Mouse (Mus musculus): ENCODE results near the gene Edn2. TPM values are rescaled to one million over a fixed set of nuclear protein-coding genes. Genes with fewer than 3 reads are reported as not detected.

The Edn2 gene
- polyA plus RNA-seq, 2 experiments: 0.06 TPM

DNA sequence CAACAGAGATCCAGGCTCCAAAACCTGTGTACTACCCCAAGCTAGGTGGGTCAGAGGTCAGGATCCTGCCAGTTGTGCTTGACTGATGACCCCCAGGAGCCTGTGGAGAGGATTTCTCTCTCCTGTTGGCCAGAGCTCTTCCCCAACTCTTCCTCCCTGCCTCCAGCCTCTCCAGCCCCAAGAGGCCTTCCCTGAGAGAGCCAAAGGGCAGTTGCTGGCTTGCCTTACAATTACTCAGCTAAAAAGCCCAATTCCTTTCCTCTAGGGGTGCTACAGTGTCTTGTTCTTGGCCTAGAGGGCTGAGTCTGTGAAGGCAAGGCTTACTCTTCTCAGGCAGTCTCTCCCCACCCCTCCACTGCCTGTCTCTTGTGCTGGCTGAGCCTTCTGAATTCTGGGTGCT, 34.0 kb downstream of the Edn2 start:
- H3K4me3 ChIP-seq (ENCODE audit: insufficient read depth in 1 of 2, low read depth in 2 of 2, low read length in 2 of 2): no peak overlapping the region
- H3K4me1 ChIP-seq (replicated peaks; ENCODE audit: control insufficient read depth in 2 of 2, insufficient read depth in 2 of 2, low read length in 1 of 2): no peaks in the 10 kb centered on the region
- DNase-seq (ENCODE audit: low read depth in 3 of 3, low spot score in 3 of 3) (no peak), ATAC-seq (ENCODE audit: insufficient read depth) (no peak)
- no peaks in the 10 kb centered on the region for H3K27me3 ChIP-seq (ENCODE audit: control insufficient read depth, insufficient read depth, low read length)
- no peak overlapping the region for H3K27ac ChIP-seq
- no peaks in the 10 kb centered on the region for H3K9me3 ChIP-seq (ENCODE audit: control insufficient read depth, low read length)
- TF ChIP-seq CTCF (IDR thresholded peaks at IDR 0.05; ENCODE audit: low read depth) (no peak), EP300 (IDR thresholded peaks at IDR 0.05; ENCODE audit: low read depth) (no peak)
- no peak overlapping the region for H3K9ac ChIP-seq (replicated peaks)
- no peak overlapping the region for H3K4me2 ChIP-seq (ENCODE audit: low read depth)
- no peaks in the 10 kb centered on the region for H3K36me3 ChIP-seq (replicated peaks; ENCODE audit: control insufficient read depth, insufficient read depth, low read depth)

DNA sequence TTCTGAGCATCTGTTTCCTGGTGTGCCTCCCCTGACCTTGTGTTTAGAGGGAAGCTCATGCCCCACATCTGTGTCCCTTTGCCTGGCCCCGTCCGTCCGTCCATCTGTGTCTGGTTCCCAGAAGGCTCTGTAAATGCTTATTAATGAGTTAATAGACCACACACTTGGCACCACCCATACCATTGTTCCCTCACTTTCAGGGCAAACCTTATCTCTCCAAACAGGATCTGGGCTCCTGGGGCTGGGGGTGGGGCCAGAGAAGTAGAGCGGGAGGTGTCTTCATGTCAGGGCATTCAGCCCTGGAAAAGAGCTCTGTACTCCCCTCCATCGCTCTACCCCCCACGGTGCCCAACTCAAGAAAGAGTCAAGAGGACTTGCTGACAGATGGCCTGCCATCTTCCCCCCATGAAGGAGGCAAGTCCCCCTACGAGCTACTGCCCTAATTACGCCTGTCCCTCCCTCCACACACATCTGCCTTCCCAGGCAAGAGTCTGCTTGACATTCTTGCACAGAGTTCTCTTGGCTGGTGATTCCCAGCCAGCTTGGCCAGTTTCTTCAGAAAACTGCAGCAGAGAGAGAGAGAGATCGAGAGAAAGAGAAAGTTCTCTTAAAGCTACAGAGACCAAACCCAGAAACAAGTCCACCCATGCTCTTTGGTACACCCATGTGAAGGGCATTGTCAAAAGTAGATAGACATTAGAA, 38.3 kb downstream of the Edn2 start:
- no peak for ATAC-seq (ENCODE audit: insufficient read depth)
- Histone ChIP-seq H3K27ac (no peak overlapping the region), H3K9ac (replicated peaks) (no peak overlapping the region), H3K4me2 (ENCODE audit: low read depth) (no peak overlapping the region), H3K27me3 (ENCODE audit: control insufficient read depth, insufficient read depth, low read length) (no peaks in the 10 kb centered on the region), H3K4me1 (replicated peaks; ENCODE audit: control insufficient read depth in 2 of 2, insufficient read depth in 2 of 2, low read length in 1 of 2) (no peaks in the 10 kb centered on the region), H3K36me3 (replicated peaks; ENCODE audit: control insufficient read depth, insufficient read depth, low read depth) (no peaks in the 10 kb centered on the region), H3K9me3 (ENCODE audit: control insufficient read depth, low read length) (no peaks in the 10 kb centered on the region), H3K4me3 (ENCODE audit: insufficient read depth in 1 of 2, low read depth in 2 of 2, low read length in 2 of 2) (no peak overlapping the region)
- DNase-seq (ENCODE audit: low read depth in 3 of 3, low spot score in 3 of 3): no peak
- TF ChIP-seq EP300 (IDR thresholded peaks at IDR 0.05; ENCODE audit: low read depth): no peak
- no peak for TF ChIP-seq CTCF (IDR thresholded peaks at IDR 0.05; ENCODE audit: low read depth)
- WGBS (ENCODE audit: insufficient replicate concordance): 35% methylated on average over 9 of the region's 9 CpGs

DNA sequence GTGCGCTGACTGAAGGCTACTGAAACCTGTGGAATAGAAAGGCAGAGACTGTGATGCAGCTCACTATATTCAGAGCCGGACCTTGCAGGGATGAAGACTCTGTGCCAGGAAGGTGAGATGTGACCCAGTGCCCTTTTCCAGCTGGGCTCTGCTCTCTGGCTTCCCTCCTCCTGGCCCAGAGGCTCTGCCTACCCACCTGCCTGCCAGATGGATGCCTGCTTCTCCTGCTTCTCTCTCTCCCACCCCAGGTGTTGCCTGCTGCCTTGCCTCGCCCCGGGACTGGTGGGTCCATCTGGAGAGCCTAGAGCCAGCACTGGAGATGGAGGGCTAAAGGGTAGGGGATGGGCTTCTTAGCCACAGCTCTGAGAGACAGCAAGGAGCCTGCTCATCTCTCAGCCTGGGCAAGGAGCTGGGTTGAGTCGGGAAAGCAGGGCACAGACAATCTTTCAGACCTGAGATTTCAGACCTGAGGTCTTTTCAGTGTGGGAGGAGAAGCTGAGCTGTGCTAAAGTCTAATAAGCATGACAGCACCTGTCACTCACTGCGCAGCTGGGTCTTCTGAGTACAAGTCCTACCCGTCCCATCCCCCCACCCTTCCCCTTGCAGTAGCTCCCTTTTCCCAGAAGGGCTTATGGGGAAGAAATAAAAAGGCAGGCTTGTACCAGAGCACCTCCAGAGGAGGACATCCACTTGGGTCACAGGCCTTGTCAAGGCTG, 39.7 kb downstream of the Edn2 start:
- Histone ChIP-seq H3K4me1 (replicated peaks; ENCODE audit: control insufficient read depth in 2 of 2, insufficient read depth in 2 of 2, low read length in 1 of 2) (no peaks in the 10 kb centered on the region), H3K36me3 (replicated peaks; ENCODE audit: control insufficient read depth, insufficient read depth, low read depth) (no peaks in the 10 kb centered on the region), H3K9ac (replicated peaks) (no peak overlapping the region), H3K27ac (no peak overlapping the region), H3K4me3 (ENCODE audit: insufficient read depth in 1 of 2, low read depth in 2 of 2, low read length in 2 of 2) (no peak overlapping the region), H3K9me3 (ENCODE audit: control insufficient read depth, low read length) (no peaks in the 10 kb centered on the region), H3K27me3 (ENCODE audit: control insufficient read depth, insufficient read depth, low read length) (no peaks in the 10 kb centered on the region), H3K4me2 (ENCODE audit: low read depth) (no peak overlapping the region)
- TF ChIP-seq CTCF (IDR thresholded peaks at IDR 0.05; ENCODE audit: low read depth) (no peak), EP300 (IDR thresholded peaks at IDR 0.05; ENCODE audit: low read depth) (no peak)
- 58% methylated on average over 7 of the region's 7 CpGs for WGBS (ENCODE audit: insufficient replicate concordance)
- no peak for ATAC-seq (ENCODE audit: insufficient read depth)
- DNase-seq (ENCODE audit: low read depth in 3 of 3, low spot score in 3 of 3): no peak

DNA sequence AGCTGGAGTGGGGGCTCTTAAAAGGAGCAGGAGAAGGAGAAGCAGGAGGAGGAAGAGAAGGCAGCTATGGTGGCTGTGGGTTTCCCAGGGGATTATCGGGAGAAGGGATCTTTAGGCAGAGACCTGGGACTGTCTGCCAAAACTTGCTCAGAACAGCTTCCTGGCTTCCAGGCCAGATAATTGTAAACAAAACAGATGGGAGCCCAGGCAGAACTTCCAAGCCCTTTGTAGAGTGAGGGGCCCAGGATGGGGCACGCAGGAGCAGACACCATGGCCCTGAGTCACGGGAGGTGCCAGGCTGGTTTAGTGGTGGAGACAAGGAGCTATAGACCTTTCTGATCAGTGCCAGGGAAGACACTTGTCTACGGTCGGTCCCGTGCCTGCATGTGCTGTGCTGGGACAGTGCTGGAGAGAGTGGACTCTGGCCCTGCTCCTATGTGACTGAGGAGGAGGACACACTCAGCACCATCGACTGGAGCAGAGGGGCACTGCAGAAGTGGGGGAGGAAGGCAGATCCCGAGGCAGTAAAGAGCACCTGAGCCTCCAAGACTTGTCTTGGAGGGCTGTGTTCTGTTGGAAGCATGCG, 43.4 kb downstream of the Edn2 start:
- DNase-seq (ENCODE audit: low read depth in 3 of 3, low spot score in 3 of 3) (no peak), ATAC-seq (ENCODE audit: insufficient read depth) (no peak)
- WGBS (ENCODE audit: insufficient replicate concordance): 39% methylated on average over 9 of the region's 9 CpGs
- Histone ChIP-seq H3K4me2 (ENCODE audit: low read depth) (no peak overlapping the region), H3K4me1 (replicated peaks; ENCODE audit: control insufficient read depth in 2 of 2, insufficient read depth in 2 of 2, low read length in 1 of 2) (no peaks in the 10 kb centered on the region), H3K4me3 (ENCODE audit: insufficient read depth in 1 of 2, low read depth in 2 of 2, low read length in 2 of 2) (no peak overlapping the region), H3K27me3 (ENCODE audit: control insufficient read depth, insufficient read depth, low read length) (no peaks in the 10 kb centered on the region), H3K27ac (no peak overlapping the region), H3K36me3 (replicated peaks; ENCODE audit: control insufficient read depth, insufficient read depth, low read depth) (no peaks in the 10 kb centered on the region), H3K9me3 (ENCODE audit: control insufficient read depth, low read length) (no peaks in the 10 kb centered on the region), H3K9ac (replicated peaks) (no peak overlapping the region)
- TF ChIP-seq EP300 (IDR thresholded peaks at IDR 0.05; ENCODE audit: low read depth) (no peak), CTCF (IDR thresholded peaks at IDR 0.05; ENCODE audit: low read depth) (no peak)

DNA sequence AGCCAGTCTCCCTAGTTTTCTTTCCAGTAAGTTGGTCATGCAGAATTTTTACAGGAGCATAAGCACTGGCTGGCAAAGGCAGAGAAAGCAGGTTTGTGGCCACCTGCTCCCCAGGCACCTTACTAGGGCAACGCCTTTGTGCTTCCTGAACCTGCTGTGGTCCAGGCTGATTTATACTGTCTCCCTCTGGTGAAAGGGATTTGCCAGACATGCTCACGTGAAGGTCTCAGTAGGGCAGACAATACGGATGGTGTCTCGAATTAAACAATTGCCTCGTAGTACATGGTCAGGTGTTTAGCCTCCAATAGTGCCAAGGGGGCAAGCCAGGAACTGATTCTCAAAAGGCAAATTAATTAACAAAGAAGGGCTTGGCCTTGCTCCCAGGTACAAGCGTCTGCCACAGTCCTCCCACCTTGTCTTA, 45.5 kb downstream of the Edn2 start:
- no peak overlapping the region for H3K4me2 ChIP-seq (ENCODE audit: low read depth)
- H3K9me3 ChIP-seq (ENCODE audit: control insufficient read depth, low read length): no peaks in the 10 kb centered on the region
- no peak overlapping the region for H3K4me3 ChIP-seq (ENCODE audit: insufficient read depth in 1 of 2, low read depth in 2 of 2, low read length in 2 of 2)
- ATAC-seq (ENCODE audit: insufficient read depth) (no peak), DNase-seq (ENCODE audit: low read depth in 3 of 3, low spot score in 3 of 3) (no peak)
- H3K4me1 ChIP-seq (replicated peaks; ENCODE audit: control insufficient read depth in 2 of 2, insufficient read depth in 2 of 2, low read length in 1 of 2): no peaks in the 10 kb centered on the region
- no peak for TF ChIP-seq CTCF (IDR thresholded peaks at IDR 0.05; ENCODE audit: low read depth)
- TF ChIP-seq EP300 (IDR thresholded peaks at IDR 0.05; ENCODE audit: low read depth): no peak
- H3K9ac ChIP-seq (replicated peaks): no peak overlapping the region
- no peak overlapping the region for H3K27ac ChIP-seq
- H3K36me3 ChIP-seq (replicated peaks; ENCODE audit: control insufficient read depth, insufficient read depth, low read depth): no peaks in the 10 kb centered on the region
- WGBS (ENCODE audit: insufficient replicate concordance): 59% methylated on average over 6 of the region's 6 CpGs
- no peaks in the 10 kb centered on the region for H3K27me3 ChIP-seq (ENCODE audit: control insufficient read depth, insufficient read depth, low read length)

Measured in liver, embryonic 14.5 days (tissue).